Mouse (Mus musculus) erythroblast, embryonic 14.5 days (primary cell): ENCODE data around the gene Gm21962.

Source experiments
- GATA1 ChIP-seq: IDR thresholded peaks from 2 replicates; pipeline ENCODE4 v1.6.1; 2012; ENCODE audit warnings: low read length, inconsistent platforms, mixed read lengths
- TAL1 ChIP-seq: IDR thresholded peaks from 3 replicates; pipeline ENCODE4 v1.6.1; 2012; ENCODE audit warnings: low read length, inconsistent platforms, mixed read lengths

GRCm38 (mm10) chr3:137683807-137684403 is 12.6 kb downstream of the Gm21962 start:
- TF ChIP-seq GATA1 = no peak
- no peak for TF ChIP-seq TAL1
